Mouse (Mus musculus) mouse trophoblast stem cell (cell line): ENCODE results near the gene Lmna.

ENCODE experiments used
- in situ Hi-C, 2 experiments: fragments of 300-500 bp; cut with MseI, MboI; formaldehyde crosslinking; loops; 2 replicates in 1 of 2; 3 replicates in 1 of 2; pipeline ENCODE4 v1.15.1; 2025

Gene Lmna

DNA sequence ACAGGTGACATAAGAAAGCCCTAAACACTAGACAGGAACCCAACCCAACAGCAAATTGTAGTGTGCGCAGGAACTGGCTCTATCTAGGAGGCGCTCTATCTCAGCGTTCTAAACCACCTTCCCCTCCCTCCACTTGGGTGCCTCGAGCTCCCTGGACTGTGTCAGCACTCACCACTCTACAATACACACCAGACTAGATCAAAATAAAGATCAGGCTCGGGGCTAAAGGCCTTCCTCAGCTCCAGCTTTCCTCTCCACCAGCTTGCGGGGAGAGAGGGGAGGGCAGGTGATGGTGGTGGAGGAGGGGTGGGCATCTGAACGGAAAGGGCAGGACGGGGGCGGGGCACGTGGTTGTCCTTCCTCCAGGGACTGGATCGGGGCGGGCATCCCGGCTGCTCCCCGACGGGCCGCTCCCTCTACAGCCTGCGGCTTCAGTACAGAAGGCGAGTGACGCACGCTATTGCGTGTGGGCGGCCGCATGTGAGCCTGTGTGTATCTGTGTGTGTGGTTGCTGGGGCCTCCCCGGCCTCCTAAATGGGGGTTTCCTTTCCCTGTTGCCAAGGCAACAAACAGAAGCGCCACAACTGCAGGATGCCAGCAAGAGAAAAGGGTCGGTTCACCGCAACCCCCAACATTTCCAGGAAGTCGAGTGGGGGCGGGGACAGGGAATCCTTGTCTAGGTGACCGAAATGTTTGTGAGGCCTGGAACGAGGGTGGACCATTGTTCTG, at the start of gene Lmna:
TSS of gene Lmna (minus strand) at position 265 of the 729 bp plus-strand sequence.
- in situ Hi-C loops = no loop called here

DNA sequence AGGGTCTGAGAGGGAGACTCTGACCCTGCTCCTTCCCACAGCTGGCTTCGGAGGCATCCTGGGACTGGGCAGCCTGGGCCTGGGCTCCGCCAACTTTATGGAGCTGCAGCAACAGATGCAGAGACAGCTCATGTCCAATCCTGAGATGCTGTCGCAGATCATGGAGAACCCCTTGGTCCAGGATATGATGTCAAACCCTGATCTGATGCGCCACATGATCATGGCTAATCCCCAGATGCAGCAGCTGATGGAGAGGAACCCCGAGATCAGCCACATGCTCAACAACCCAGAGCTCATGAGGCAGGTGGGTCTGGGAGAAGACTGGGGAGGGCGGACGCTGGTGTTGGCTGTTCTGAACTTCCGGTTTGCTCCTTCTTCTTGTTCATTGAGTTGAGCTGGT, 46.9 kb upstream of the Lmna start:
- in situ Hi-C loops = no loop called here

GRCm38 (mm10) chr3:88555731-88556130, 46.0 kb upstream of the Lmna start:
- in situ Hi-C loops = no loop called here

DNA sequence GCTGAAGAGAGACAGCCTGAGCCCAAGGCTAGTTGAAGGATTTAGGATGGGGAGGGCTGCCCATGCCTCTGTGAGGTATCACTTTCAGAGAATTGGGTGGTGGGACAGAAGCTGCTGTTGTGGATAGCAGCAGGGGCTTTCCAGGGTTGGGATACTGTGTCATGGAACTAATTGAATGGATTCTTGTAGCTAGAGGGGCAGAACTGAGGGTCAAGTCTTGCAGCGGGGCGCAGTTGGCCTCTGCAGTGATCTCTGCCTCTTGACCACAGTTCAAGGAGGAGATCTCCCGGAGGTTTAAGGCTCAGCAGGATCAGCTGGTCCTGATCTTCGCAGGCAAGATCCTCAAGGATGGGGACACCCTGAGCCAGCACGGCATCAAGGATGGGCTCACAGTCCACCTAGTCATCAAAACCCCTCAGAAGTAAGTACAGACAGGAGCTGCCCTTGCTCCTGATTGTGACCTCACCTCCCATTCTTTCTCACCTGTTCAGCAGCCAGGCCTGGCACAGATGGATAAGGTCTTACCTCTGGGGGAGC, 45.4 kb upstream of the Lmna start:
- in situ Hi-C loops = no loop called here

DNA sequence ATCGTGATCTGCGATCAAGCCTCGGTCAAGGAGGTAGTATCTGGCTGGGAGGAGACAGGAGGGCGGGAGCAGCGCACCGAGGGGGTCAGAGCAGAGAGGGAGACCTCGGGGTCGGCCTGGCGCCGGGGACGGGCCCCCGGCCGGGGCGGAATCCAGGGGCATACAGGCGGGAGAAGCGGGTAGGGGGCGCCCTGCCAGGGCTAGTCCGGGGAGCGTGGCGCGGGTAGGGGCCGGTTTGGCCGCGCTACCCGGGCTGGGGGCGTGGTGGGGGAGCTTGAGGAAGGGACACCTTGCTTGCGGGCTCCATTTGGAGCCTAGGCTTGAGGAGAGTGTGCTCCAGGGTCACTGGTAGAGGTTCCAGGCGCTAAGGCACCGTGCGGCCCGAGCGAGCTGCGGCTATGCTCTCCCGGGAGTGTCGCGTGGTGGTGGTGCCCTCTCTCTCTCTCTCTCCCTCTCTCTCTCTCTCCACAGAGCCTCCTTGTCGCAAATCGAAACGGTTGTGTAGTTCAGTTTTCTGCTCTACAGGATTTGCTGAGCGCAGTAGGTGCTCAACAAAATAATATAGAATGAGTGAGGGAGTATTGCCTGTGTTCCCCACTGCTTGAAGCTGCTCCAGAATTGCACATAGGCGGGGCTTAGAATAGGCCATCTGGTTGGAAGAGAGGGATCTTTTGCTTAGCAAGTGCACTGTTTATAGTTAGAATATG, 44.3 kb upstream of the Lmna start:
- in situ Hi-C loops = no loop called here

- in situ Hi-C loops = no loop called here
Measured at GRCm38 (mm10) chr3:88553525-88553879, 43.7 kb upstream of the Lmna start, which contains the start of gene Ubqln4. Ubqln4 (plus strand) TSS chr3:88553758.

DNA sequence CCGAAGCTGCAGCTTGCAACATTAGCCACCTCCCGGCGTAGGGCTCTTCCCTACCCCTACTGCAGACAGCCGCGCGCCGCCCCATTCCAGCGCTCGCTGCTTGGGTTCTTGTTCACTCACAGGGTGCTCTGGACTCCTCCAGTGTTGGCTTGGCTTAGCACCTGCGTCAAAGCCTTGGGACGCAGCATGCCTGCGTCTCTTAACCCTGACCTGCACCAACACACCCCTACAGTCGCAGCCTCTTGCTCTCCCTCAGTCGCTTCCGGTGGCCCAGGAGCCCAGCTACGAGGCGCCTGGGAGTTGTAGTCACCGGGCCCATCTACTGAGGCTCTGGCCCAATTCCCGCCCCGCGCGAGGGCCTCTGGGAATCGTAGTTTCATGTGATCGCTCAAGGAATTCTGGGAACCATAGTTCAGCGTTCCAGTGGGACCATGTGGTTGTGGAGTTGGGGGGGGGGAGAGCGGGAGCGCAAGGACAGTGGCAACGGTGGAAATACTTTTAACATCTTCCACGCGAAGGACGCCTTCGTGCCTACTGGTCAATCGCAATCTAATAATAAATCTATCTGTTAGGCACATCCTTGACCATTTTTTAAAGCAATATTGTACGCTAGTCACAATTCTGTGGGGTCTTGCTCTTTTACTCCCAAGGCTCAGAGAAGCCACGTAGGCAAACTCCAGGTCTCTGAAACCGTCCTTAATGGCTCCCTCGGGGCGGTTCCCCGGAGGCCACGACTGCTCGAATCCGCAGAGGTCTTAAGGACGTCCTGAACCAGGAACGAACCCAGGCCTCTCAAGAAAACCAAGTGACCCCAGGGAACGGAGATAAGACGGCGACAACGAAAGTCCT, 43.1 kb upstream of the Lmna start, which contains the start of gene Lamtor2:
TSS of gene Lamtor2 (minus strand) at position 399 of the 849 bp plus-strand sequence.
- in situ Hi-C loops = no loop called here

GRCm38 (mm10) chr3:88552082-88552645, 42.4 kb upstream of the Lmna start:
- in situ Hi-C loops = no loop called here

DNA sequence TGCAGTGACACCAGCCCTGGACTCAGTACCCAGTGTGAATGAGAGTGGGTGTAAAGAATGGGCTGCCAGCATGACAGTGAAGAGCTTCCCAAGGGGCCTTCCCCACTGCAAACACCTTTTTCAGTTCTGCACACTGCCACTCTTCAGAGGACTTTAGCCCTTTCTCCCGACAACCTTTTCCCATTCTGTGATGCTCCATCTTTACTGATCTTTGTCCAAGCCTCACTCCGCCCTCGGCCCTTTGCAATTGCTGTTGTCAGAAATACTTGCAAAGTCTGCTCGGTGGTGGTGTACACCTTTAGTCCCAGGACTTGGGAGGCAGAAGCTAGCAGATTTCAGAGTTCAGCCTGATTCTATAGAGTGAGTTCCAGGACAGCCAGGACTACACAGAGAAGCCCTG, 41.8 kb upstream of the Lmna start:
- in situ Hi-C loops = no loop called here

DNA sequence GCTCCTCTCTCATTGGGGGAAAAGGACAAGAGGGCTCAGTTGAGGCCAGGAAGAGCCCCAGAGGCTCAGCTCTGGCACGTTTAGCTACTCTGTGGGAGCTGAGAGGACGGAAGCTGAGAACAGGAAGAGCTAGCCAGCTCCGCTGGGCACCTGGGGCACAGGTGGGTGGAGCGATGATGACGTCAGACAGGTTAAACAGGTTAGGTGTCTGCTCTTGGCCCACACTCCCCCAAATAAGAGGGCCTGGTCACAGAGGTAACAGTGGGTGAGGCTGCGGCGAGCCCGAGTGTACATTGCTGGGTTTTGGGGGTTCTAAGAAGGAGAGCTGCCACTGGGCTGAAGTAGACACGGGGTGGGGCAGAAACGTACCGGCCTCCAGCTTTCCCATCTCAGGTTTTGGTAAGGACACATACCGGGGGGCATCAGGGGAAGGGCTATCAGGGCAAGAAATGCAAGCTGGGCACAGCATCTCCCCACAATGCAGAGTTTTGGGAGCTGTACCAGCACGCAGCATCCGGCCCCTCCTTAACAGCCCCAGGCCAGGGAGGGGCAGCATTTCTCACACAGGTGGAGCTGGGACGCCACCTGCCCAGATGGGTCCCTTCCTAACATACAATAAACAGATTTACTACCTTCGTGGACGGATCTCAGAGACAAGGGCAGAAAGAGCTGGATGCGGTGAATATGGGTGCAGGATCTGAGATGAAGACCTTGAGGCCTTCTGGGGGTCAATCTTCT, 38.6 kb upstream of the Lmna start, which contains the start of gene Rab25:
TSS of gene Rab25 (minus strand) at position 121 of the 738 bp plus-strand sequence.
- in situ Hi-C loops = no loop called here

DNA sequence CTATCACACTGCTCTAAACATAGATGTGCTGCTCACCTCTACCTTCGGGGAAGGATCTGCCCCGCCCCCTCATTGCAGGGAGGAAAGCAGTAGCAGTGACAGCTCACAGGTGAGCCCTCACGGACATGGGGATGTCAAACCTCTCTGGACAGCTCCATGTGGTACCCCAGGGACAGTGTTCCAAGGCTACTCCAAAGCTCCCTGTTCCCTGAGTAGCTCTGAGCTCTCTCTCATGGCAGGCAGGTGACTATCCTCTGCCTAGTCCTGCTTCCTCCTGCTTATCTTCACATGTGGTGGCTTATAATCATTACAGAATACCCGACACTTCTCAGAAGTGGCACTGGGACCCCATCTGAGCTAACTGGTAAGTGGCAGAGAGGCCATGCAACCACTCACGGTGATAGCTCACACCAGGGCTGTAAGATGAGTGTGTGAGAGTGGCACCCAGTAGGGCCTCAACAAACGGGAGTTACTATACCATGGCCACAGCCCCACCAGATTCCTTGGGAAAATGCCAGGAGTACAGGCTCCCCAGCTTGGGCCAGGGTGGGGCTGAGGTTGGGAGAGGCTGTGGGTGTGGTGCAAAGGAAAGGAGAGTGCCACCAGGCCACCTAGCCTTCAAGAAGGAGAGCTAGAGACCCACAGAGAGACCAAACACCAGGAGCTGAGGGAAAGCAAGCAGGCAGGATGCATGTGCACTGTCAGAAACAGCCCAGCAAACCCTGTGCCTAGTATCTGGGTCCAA, 37.1 kb upstream of the Lmna start:
- in situ Hi-C loops = no loop called here

- in situ Hi-C loops = no loop called here
Measured at GRCm38 (mm10) chr3:88544955-88545591, 35.3 kb upstream of the Lmna start.

DNA sequence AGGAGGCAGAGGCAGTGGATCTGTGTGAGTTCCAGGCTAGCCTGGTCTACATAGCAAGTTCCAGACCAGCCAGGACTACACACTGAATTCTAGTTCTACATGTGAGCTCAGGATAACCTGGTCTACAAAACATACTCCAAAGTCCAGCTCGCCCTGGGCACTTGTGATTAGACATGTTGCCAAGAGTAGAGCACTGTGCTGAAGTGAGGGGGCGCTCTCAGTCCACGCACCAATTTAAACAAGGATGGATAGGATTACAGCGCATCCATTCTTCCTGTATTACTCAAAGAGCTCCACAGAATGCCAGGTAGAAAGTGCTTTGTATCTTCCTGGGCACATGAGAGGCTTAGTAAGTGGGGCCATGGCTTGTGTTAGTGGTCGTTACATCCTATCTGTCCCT, 34.8 kb upstream of the Lmna start:
- in situ Hi-C loops = no loop called here

DNA sequence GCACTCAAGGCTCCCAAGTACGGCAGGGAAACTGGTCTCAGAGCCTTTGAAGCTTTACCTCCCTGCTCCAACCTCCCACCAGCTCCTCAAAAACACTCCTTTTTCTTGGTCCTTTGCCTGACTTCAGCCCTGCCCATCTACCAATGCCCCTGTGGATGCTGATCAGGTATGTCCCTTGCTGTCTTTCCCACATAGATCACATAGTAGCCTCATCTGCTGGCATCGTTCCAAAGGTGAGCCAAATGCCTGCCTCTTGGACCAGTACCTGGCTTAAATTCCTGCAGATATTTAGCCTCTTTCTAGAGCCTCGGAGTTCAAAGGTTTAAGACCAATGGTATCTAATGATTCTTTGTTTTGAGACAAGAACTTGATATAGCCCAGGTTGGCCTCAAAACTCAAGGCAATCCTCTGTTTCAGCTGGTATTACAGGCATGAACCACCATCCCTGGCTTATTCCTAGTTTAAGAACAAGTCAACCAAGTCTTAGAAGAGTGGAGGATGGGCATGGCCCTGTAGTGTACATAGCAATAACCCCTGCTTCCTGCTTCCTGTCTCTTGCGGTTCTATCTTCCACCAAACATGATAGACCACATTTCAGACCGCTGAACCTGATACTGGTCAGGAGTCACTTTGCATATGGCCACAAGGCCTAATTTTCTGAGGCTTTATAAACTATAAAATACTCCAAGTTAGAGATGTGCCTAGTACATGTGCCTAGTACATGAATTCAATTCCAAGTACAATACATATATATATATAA, 34.1 kb upstream of the Lmna start:
- in situ Hi-C loops = no loop called here

DNA sequence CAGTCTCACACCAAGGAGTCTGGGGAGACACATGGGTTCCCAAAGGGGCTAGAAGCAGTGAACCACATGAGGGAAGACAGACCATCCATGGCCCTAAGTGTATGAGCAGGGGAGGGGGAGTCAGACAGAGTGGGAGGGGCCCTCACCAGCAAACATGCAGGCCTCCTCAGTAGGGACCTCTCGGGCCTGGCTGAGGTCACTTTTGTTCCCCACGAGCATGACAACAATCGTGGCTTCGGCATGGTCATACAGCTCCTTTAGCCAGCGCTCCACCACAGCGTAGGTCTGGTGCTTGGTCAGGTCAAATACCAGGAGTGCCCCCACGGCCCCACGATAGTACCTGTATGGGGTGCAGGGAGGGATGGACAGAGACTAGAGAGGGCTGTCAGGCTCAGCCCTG, 33.4 kb upstream of the Lmna start:
- in situ Hi-C loops = no loop called here

DNA sequence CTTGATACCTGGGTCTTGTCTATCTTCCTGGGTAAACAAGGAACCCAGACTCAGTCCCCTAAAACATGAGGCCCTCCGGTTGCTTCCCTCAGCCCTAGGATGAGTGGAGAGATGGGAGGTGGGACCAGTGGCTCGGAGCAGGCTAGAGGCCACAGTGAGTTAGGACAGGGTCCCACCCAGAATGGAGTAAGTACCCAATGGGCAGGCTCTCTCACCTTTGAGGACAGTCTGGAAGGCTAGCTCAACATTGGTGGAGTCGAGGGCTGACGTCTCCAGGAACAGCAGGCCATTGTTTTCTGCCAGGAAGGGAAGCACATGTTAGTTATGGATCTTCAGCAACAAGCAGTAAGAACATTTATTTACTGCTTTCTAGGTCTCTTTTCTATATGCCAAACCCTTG, 32.7 kb upstream of the Lmna start:
- in situ Hi-C loops = no loop called here

GRCm38 (mm10) chr3:88541622-88542401, 32.1 kb upstream of the Lmna start:
- in situ Hi-C loops = no loop called here

- in situ Hi-C loops = no loop called here
Measured at GRCm38 (mm10) chr3:88540085-88540484, 30.3 kb upstream of the Lmna start.
